Mouse (Mus musculus) heart, embryonic 13.5 days (tissue): ENCODE data around the gene Fam160b1. TPM values are rescaled to one million over a fixed set of nuclear protein-coding genes. Genes with fewer than 3 reads are reported as not detected.

ENCODE experiments used
- ATAC-seq: fragments of 200-750 bp; cut with Nextera tagmentation; 2 replicates; pipeline ENCODE4 v1.8.0; 2017; ENCODE audit warnings: moderate TSS enrichment; ENCODE audit not compliant: insufficient number of reproducible peaks, low FRiP score, low TSS enrichment; ENCODE audit errors: extremely low read depth
- H3K27ac ChIP-seq: fragments of 300-500 bp; sonication (generic); replicated peaks from 2 replicates; pipeline ENCODE4 v1.5.1; 2015; ENCODE audit warnings: moderate library complexity, mild to moderate bottlenecking, inconsistent platforms
- H3K27me3 ChIP-seq: fragments of 300-500 bp; sonication (generic); replicated peaks from 2 replicates; pipeline ENCODE4 v1.6.1; 2015; ENCODE audit warnings: mild to moderate bottlenecking, inconsistent platforms
- H3K36me3 ChIP-seq: fragments of 300-500 bp; sonication (generic); 2 replicates; pipeline ENCODE4 v1.6.1; 2015; ENCODE audit warnings: mild to moderate bottlenecking, inconsistent platforms
- H3K4me1 ChIP-seq: fragments of 300-500 bp; sonication (generic); 2 replicates; pipeline ENCODE4 v1.6.1; 2015; ENCODE audit warnings: inconsistent platforms
- H3K4me2 ChIP-seq: fragments of 300-500 bp; sonication (generic); 2 replicates; pipeline ENCODE4 v1.6.1; 2015; ENCODE audit warnings: inconsistent platforms, mild to moderate bottlenecking, moderate library complexity
- H3K4me3 ChIP-seq: fragments of 300-500 bp; sonication (generic); 2 replicates; pipeline ENCODE4 v1.5.1; 2015; ENCODE audit warnings: moderate library complexity, mild to moderate bottlenecking, inconsistent platforms
- H3K9ac ChIP-seq: fragments of 300-500 bp; sonication (generic); 2 replicates; pipeline ENCODE4 v1.6.1; 2015; ENCODE audit warnings: inconsistent platforms, mild to moderate bottlenecking, moderate library complexity
- H3K9me3 ChIP-seq: fragments of 300-500 bp; sonication (generic); 2 replicates; pipeline ENCODE4 v1.6.1; 2016; ENCODE audit warnings: inconsistent platforms
- WGBS: fragments of 180-500 bp; shearing (Covaris S2); methylation state at CpG from one replicate; pipeline ENCODE4 v1.1.7; 2015; ENCODE audit warnings: mixed read lengths; 5-methylcytosine and 5-hydroxymethylcytosine counted together
- polyA plus RNA-seq: library from polyadenylated mRNA; unstranded; fragments of >200 nt; fragmentation: Nextera tagmentation; extraction: Ambion mirVana; gene quantifications from 2 replicates; pipeline ENCODE4 v1.2.1, GENCODE M21; 2015

The Fam160b1 gene
- polyA plus RNA-seq, 1 experiment from 2014 or later: 9.9 TPM

DNA sequence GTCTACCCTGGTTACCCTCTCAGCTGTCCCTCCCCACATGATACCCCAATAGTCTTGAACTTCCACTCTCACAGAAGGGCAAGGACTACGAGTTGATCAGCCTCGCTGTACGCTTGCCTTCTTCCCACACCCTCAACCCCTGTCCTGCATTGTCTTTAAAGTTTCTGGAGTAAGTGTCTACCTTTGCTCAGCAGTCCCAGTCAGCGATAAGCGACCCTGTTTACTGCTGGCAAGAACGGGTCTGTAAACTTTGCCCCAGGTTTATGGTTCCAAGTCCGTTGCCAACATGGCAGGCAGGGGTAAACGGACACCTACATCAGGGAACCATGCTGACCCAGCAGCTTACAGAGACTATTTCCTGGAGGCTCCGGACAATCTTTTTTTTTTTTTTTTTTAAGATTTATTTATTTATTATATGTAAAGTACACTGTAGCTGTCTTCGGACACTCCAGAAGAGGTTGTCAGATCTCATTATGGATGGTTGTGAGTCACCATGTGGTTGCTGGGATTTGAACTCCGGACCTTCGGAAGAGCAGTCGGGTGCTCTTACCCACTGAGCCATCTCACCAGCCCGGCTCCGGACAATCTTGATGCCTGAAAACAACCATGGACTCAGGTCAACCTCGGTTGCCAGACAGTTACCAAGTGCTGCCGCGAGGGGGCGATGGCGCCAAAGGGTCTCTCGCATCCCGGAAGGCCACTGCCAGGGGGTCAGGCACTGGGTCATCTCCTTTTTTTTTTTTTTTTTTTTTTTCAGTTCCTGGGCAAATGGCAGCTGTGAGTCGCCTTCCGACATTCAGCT lies 43.4 kb downstream of the Fam160b1 start:
- Histone ChIP-seq H3K9me3 (no peaks in the 10 kb centered on the region), H3K27ac (no peak overlapping the region), H3K36me3 (no peaks in the 10 kb centered on the region), H3K27me3 (peaks cover 4% of the 10 kb centered on the region; the same call in 1 of the 2 replicates), H3K4me3 (peak overlapping the region; percentile 18), H3K4me1 (0 out of 2 replicates have a peak, but pooled peaks cover 6% of the 10 kb centered on the region), H3K9ac (no peak overlapping the region), H3K4me2 (peak overlapping the region; percentile 56)
- ATAC-seq: no peak
- WGBS: 14% methylated on average over 24 of the region's 24 CpGs

DNA sequence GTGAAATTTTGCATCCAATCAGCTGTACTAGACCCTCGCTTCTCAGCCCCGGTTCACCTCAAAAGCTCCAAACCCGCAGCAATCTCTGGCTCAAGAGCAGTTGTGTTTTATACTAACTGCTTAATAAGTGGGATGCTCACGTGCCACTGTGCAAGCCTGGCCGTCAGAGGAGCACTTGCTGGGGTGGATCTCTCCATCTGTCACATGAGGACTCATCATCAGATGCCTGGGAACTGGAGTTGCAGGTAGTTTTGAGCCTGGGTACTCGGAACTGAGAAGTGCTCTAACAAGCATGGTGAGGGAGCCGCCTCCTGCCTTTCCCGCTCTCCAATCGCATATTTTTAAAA lies 44.0 kb downstream of the Fam160b1 start:
- 18% methylated on average over 9 of the region's 9 CpGs for WGBS
- no peak overlapping the region for H3K27ac ChIP-seq
- no peak for ATAC-seq
- peak overlapping the region; percentile 18 for H3K4me3 ChIP-seq
- no peak overlapping the region for H3K9ac ChIP-seq
- H3K4me2 ChIP-seq: peak overlapping the region; percentile 56
- peaks cover 4% of the 10 kb centered on the region; the same call in 1 of the 2 replicates for H3K27me3 ChIP-seq
- no peaks in the 10 kb centered on the region for H3K9me3 ChIP-seq
- 0 out of 2 replicates have a peak, but pooled peaks cover 6% of the 10 kb centered on the region for H3K4me1 ChIP-seq
- H3K36me3 ChIP-seq: no peaks in the 10 kb centered on the region

DNA sequence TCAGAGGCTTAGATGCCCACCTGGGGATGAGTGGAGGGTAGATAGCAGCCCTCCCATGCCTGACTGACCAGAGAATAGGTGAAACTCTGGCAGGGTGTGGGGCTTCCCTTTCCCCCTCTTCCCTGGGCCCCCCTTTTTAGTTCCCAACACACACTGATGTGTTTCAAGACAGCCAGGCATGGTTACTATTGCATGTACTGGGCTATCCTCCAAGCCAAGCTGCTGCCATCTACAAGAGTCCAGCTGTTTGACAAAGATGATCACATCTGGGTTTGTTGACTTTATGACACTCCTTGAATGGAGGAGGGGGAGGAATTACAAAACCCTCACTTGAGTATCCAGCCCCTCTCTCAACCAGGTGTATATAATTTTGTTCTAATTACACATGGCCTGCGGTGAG lies 47.5 kb downstream of the Fam160b1 start:
- no peak for ATAC-seq
- no peak overlapping the region for H3K4me3 ChIP-seq
- 90% methylated on average over 1 of the region's 1 CpGs for WGBS

DNA sequence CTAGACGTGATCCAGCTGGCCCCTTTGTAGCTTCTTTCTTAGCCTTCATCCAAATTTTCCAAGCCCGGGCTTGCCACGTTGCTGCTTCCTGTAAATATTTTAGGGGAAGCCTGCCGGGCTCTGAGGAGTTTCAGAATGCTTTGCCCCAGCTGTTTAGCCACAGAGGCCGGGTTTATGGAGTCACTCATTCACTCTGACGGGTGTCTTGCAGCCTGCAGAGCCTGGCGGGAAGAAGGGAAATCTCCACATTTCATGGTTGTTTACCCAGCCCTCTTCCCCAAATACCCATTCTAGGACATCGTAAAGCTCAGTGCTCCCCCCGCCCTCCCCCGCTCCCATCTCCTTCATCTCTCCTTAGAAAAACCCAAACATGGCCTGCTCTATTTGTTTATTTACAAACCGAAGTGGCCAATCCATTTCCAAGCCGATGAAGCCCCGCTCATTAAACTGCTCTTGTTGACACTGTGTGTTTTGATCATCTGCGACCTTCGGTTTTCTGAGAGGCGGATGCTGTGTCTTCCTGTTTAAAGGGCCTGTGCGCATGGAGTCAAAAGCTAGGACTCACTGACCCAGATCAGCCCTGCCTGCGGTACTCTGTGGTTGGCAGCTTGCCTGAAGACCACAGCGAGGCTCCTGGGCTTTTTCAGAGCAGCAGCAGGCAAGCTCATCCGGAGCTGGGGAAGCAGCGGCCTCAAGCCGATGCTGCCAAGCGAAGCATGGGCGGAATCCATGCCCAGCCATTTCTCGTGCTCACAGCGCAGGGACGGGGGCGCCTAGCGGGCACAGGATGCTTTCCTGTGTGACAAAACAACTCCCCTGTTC lies 51.1 kb downstream of the Fam160b1 start:
- 28% methylated on average over 29 of the region's 29 CpGs for WGBS
- ATAC-seq: no peak; the same call in 1 of the 2 replicates
- Histone ChIP-seq H3K27ac (peak overlapping the region; percentile 54; the same call in 1 of the 2 replicates), H3K27me3 (peaks cover 9% of the 10 kb centered on the region; the same call in 1 of the 2 replicates), H3K4me1 (peaks cover 20% of the 10 kb centered on the region), H3K4me2 (peak overlapping the region; percentile 65), H3K36me3 (no peaks in the 10 kb centered on the region), H3K9me3 (no peaks in the 10 kb centered on the region), H3K4me3 (peak overlapping the region; percentile 34), H3K9ac (peak overlapping the region; percentile 59)

More for the DNA sequence above, 47.5 kb downstream of the Fam160b1 start:
- Histone ChIP-seq H3K36me3 (no peaks in the 10 kb centered on the region), H3K27ac (no peak overlapping the region), H3K27me3 (peaks cover 4% of the 10 kb centered on the region; the same call in 1 of the 2 replicates), H3K9ac (no peak overlapping the region), H3K9me3 (no peaks in the 10 kb centered on the region), H3K4me2 (no peak overlapping the region), H3K4me1 (peaks cover 20% of the 10 kb centered on the region)

DNA sequence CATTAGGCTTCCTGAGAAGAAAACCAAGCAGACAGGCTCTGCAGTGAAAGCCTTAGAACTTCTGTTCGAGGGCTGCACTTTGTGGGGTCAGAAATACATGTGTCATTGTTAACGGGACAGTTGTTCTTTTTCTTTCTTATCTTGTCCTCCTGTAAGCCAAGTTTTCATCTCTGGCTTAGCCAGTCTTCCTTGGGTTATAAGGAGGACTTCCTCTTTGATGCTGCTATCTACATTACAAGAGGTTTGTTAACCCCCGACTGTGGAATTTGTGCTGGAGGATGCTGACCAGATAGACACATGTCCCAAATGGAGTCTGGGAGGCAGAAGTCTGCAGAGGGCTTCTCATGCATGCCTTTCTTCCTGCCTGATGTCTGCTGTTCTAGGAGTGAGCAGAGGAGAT lies 52.7 kb downstream of the Fam160b1 start:
- Histone ChIP-seq H3K4me2 (no peak overlapping the region), H3K27ac (no peak overlapping the region), H3K36me3 (no peaks in the 10 kb centered on the region), H3K4me1 (peaks cover 25% of the 10 kb centered on the region), H3K27me3 (peaks cover 14% of the 10 kb centered on the region), H3K9ac (no peak overlapping the region), H3K9me3 (no peaks in the 10 kb centered on the region), H3K4me3 (no peak overlapping the region)
- ATAC-seq: no peak
- 18% methylated on average over 3 of the region's 3 CpGs for WGBS

DNA sequence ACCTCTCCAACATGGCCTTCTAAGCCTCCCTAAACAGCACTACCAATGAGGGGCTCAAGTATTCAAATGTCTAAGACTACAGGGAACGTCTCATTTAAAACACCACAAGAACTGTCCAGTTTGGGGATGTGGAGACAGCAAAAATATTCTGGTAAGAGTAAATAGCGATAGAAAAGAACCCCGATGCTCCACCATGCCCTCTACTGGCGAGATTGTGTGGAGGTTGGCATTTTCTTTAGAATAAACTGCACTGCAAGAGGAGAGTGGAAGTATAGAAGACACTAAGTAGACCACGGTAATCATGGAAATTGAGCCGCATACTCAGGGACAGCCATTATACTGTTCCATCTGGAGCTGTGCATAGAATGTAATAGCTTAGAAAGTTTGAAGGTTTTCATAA lies 53.4 kb downstream of the Fam160b1 start:
- Histone ChIP-seq H3K9ac (no peak overlapping the region), H3K36me3 (no peaks in the 10 kb centered on the region), H3K4me3 (no peak overlapping the region), H3K27me3 (peaks cover 17% of the 10 kb centered on the region), H3K27ac (no peak overlapping the region), H3K4me1 (peaks cover 31% of the 10 kb centered on the region), H3K4me2 (no peak overlapping the region), H3K9me3 (no peaks in the 10 kb centered on the region)
- 83% methylated on average over 6 of the region's 6 CpGs for WGBS
- ATAC-seq: no peak

DNA sequence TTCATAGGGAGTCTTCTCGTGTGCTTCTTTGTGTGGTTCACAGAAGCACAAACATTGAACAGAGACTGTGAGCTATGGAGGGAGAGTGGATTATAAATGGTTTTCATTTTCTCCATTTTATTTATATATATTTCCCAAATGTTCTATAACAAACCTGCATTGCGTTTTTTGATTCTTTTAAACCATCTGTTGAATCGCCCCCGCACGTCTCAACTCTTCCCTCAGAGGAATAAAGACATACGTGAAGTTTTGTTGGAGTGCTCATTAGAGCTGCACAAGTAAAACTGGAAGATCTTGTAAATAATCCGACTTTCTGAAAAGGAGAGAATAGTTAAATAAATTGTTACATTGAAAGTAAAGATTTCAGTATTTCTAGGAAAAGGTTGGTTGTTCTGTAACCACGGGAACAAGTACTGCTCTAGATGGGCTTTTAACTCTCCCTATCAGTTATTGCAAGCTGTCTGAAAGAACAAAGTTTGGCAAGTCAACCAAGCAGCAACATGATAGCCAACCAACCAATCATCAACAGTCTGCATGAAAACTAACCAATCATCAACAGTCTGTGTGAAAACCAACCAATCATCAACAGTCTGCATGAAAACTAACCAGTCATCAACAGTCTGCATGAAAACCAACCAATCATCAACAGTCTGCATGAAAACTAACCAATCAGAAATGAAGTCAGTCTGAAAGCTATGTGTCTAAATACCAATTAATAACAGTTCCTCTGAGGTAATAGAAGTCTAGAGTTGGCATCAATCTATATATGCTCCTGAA lies 54.7 kb downstream of the Fam160b1 start:
- peaks cover 31% of the 10 kb centered on the region for H3K4me1 ChIP-seq
- whole genome bisulfite sequencing: 85% methylated on average over 8 of the region's 8 CpGs
- H3K9me3 ChIP-seq: no peaks in the 10 kb centered on the region
- no peak overlapping the region for H3K4me3 ChIP-seq
- peaks cover 21% of the 10 kb centered on the region for H3K27me3 ChIP-seq
- H3K9ac ChIP-seq: no peak overlapping the region
- H3K27ac ChIP-seq: no peak overlapping the region
- no peak overlapping the region for H3K4me2 ChIP-seq
- no peak for ATAC-seq
- no peaks in the 10 kb centered on the region for H3K36me3 ChIP-seq

DNA sequence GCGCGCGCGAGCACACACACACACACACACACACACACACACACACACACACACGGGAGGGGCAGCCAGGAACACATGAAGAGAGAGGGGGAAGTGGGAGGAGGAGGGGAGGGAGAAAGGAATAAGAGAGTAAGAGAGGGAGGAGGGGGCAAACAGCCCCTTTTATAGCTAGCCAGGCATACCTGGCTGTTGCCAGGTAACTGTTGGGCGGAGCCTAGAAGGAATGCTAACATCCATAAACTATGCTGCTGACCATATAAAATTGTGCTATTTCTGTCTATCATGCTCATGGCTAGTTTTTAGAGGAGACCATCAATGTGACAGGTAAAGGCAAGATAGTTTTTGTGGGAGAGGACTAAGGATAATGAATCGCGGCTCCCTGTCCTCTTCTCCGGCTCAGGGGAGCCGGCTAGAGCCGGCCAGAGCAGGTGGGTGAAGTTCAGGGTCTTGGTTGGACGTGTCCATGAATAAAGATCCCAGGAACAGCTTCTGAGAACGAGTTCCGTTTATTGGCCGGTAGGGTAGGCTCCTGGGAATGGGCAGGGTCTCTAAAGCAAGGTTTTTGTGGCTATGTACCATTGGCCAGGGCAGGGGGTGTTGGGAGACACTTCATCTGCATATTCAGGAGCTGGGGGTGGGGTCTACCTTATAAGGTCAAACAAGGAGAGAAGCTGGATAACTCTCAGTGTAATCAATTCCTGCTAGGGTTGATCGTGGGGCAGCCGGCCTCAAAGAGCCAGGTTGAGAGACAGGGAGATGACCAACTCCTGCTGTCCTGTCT lies 57.5 kb downstream of the Fam160b1 start:
- H3K9me3 ChIP-seq: no peaks in the 10 kb centered on the region
- peak overlapping the region; percentile 61 for H3K4me2 ChIP-seq
- H3K9ac ChIP-seq: peak overlapping the region; percentile 57
- no peak overlapping the region for H3K27ac ChIP-seq
- H3K4me1 ChIP-seq: peaks cover 21% of the 10 kb centered on the region
- ATAC-seq: no peak
- H3K27me3 ChIP-seq: peaks cover 21% of the 10 kb centered on the region
- 23% methylated on average over 17 of the region's 17 CpGs for WGBS
- H3K4me3 ChIP-seq: peak overlapping the region; percentile 45
- no peaks in the 10 kb centered on the region for H3K36me3 ChIP-seq

DNA sequence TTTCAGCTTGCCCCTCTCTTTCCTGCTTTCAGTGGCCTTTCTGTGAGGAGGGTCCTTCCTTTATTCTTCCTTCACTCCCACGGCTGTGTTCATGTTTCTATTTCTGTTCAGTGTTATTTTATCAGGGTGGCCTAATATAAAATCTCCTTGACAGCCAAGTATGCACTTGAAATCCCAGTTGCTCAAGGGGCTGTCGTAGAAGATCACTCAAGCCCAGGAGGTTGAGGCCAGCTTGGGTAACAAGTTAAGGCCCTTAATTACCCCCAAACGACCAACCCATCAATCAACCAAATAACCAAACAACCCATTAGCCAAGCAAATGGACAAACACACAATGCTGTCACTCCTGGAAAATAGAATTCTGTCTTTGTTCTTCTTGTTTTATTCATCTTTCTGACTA lies 62.9 kb downstream of the Fam160b1 start:
- H3K4me3 ChIP-seq: no peak overlapping the region
- no peaks in the 10 kb centered on the region for H3K36me3 ChIP-seq
- WGBS: 24% methylated on average over 3 of the region's 3 CpGs
- peaks cover 19% of the 10 kb centered on the region for H3K4me1 ChIP-seq
- no peak overlapping the region for H3K9ac ChIP-seq
- peak overlapping the region; percentile 21; the same call in 1 of the 2 replicates for H3K4me2 ChIP-seq
- H3K9me3 ChIP-seq: no peaks in the 10 kb centered on the region
- peaks cover 5% of the 10 kb centered on the region; the same call in 1 of the 2 replicates for H3K27me3 ChIP-seq
- no peak for ATAC-seq
- no peak overlapping the region for H3K27ac ChIP-seq

DNA sequence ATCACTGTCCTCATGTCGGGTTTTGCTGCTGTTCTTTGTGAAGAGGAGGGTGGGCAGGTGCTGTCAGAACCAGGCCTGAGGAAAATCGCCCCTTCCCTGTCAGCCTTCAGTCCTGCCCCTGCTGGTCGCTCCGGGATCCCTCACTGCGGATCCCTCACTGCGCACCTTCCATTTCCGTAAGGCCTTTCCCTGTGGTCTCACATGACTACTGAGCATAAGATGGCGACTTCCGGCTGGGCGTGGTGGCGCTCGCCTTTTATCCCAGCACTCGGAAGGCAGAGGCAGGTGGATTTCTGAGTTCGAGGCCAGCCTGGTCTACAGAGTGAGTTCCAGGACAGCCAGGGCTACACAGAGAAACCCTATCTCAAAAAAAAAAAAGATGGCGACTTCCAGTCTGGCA lies 64.8 kb downstream of the Fam160b1 start:
- H3K27ac ChIP-seq: no peak overlapping the region
- no peaks in the 10 kb centered on the region for H3K9me3 ChIP-seq
- H3K9ac ChIP-seq: no peak overlapping the region
- peaks cover 16% of the 10 kb centered on the region for H3K4me1 ChIP-seq
- H3K4me2 ChIP-seq: no peak overlapping the region
- no peak for ATAC-seq
- no peaks in the 10 kb centered on the region for H3K36me3 ChIP-seq
- H3K27me3 ChIP-seq: no peaks in the 10 kb centered on the region; the same call in 1 of the 2 replicates
- WGBS: 88% methylated on average over 15 of the region's 15 CpGs
- no peak overlapping the region for H3K4me3 ChIP-seq
